Mouse (Mus musculus) cerebral cortex, adult 2 months (tissue): ENCODE data around the gene Prkcb.

ENCODE experiments used
- WGBS: fragments of 180-500 bp; shearing (Covaris S2); methylation state at CpG from one replicate; pipeline ENCODE4 v1.1.7; 2018; 5-methylcytosine and 5-hydroxymethylcytosine counted together

The Prkcb gene

GRCm38 (mm10) chr7:122288605-122289242 lies at the start of gene Prkcb:
Prkcb (plus strand) TSS chr7:122288751.
- 4% methylated on average over 38 of the region's 42 CpGs for WGBS

- 91% methylated on average over 2 of the region's 2 CpGs for WGBS
Observed at GRCm38 (mm10) chr7:122238939-122239338, 49.6 kb upstream of the Prkcb start.

- WGBS = 82% methylated on average over 6 of the region's 6 CpGs
Observed at GRCm38 (mm10) chr7:122240413-122241119, 48.0 kb upstream of the Prkcb start.

- 29% methylated on average over 1 of the region's 1 CpGs for whole genome bisulfite sequencing
Observed at GRCm38 (mm10) chr7:122242260-122242659, 46.3 kb upstream of the Prkcb start.

- WGBS = 30% methylated on average over 7 of the region's 7 CpGs
Observed at GRCm38 (mm10) chr7:122244166-122244565, 44.4 kb upstream of the Prkcb start.

- WGBS = 53% methylated on average over 8 of the region's 8 CpGs
Observed at GRCm38 (mm10) chr7:122244584-122244983, 44.0 kb upstream of the Prkcb start.

- 55% methylated on average over 5 of the region's 5 CpGs for WGBS
Observed at GRCm38 (mm10) chr7:122245976-122246375, 42.6 kb upstream of the Prkcb start.

- 71% methylated on average over 10 of the region's 10 CpGs for WGBS
Observed at GRCm38 (mm10) chr7:122247254-122247864, 41.2 kb upstream of the Prkcb start.

GRCm38 (mm10) chr7:122249321-122249821 lies 39.2 kb upstream of the Prkcb start:
- WGBS = 54% methylated on average over 9 of the region's 9 CpGs

GRCm38 (mm10) chr7:122251197-122252011 lies 37.1 kb upstream of the Prkcb start:
- WGBS = 29% methylated on average over 21 of the region's 21 CpGs

- WGBS = 82% methylated on average over 7 of the region's 7 CpGs
Observed at GRCm38 (mm10) chr7:122256722-122257121, 31.8 kb upstream of the Prkcb start.

- 86% methylated on average over 4 of the region's 4 CpGs for WGBS
Observed at GRCm38 (mm10) chr7:122258521-122258920, 30.0 kb upstream of the Prkcb start.

- WGBS = 85% methylated on average over 5 of the region's 5 CpGs
Observed at GRCm38 (mm10) chr7:122260055-122260602, 28.4 kb upstream of the Prkcb start.

- WGBS = 81% methylated on average over 4 of the region's 4 CpGs
Observed at GRCm38 (mm10) chr7:122268983-122269486, 19.5 kb upstream of the Prkcb start.

- WGBS = 87% methylated on average over 2 of the region's 2 CpGs
Observed at GRCm38 (mm10) chr7:122272334-122272733, 16.2 kb upstream of the Prkcb start.

GRCm38 (mm10) chr7:122279580-122279979 lies 9.0 kb upstream of the Prkcb start:
- 88% methylated on average over 9 of the region's 9 CpGs for WGBS

GRCm38 (mm10) chr7:122280334-122280733 lies 8.2 kb upstream of the Prkcb start:
- WGBS = 62% methylated on average over 2 of the region's 2 CpGs

GRCm38 (mm10) chr7:122282584-122282983 lies 6.0 kb upstream of the Prkcb start:
- 66% methylated on average over 2 of the region's 2 CpGs for WGBS

GRCm38 (mm10) chr7:122287217-122287616 lies 1.3 kb upstream of the Prkcb start:
- 76% methylated on average over 1 of the region's 1 CpGs for WGBS

- WGBS = under 1% methylated on average over 66 of the region's 66 CpGs
Observed at GRCm38 (mm10) chr7:122289243-122290111, 926 bp downstream of the Prkcb start.
